In genomic region chr11:93817966-93818738, GRCm38 (mm10) we compare ENCODE assay signal across 10 mouse cellular contexts.
DNase-seq lines count a peak whose midpoint lies in the region; ATAC-seq lines count a peak whose summit lies in the region.
"Had no signal": no experiment of that assay in that cellular context is flagged by ENCODE, and none has a peak within 500 bp of the region (broad histone marks: within the 10 kb centered on the region; RNA-seq: fewer than 3 reads in every experiment).

No protein-coding gene starts in this region.

- no peak for ATAC-seq in limb, embryonic 15.5 days (ENCODE audit: insufficient number of reproducible peaks, low FRiP score, low TSS enrichment, low read depth)

- 57% methylated on average over 15 of the region's 15 CpGs for WGBS in embryonic facial prominence, embryonic 10.5 days
- 11% methylated on average over 15 of the region's 15 CpGs for WGBS in limb, embryonic 15.5 days

- no peaks in the 10 kb centered on the region for H3K36me3 ChIP-seq in embryonic facial prominence, embryonic 10.5 days (replicated peaks)
- H3K36me3 ChIP-seq in limb, embryonic 15.5 days, result no peaks in the 10 kb centered on the region
- H3K36me3 ChIP-seq: kidney, embryonic 15.5 days had no signal

- DNase-seq in adrenal gland, postnatal 14 days, result peak; percentile 10
- DNase-seq in adrenal gland, postnatal 4 days (ENCODE audit: low spot score in 2 of 2), result no peak
- peak; percentile 74 for DNase-seq in left cerebral cortex, postnatal 4 days
- no peak for DNase-seq in left cerebral cortex, postnatal 36 days (ENCODE audit: low spot score in 2 of 2)
- peak; percentile 36 for DNase-seq in embryonic facial prominence, embryonic 10.5 days (ENCODE audit: low spot score)
- DNase-seq in ovary, postnatal 10 days (ENCODE audit: low spot score), result no peak
- DNase-seq in B cell, adult 2 months, result no peak
- DNase-seq: heart, adult 2 months had no signal

- no peaks in the 10 kb centered on the region for H3K27me3 ChIP-seq in embryonic facial prominence, embryonic 10.5 days (replicated peaks; ENCODE audit: low read depth, poor library complexity, severe bottlenecking)
- H3K27me3 ChIP-seq in limb, embryonic 15.5 days, result peaks cover 3% of the 10 kb centered on the region; the same call in 1 of the 2 replicates
- H3K27me3 ChIP-seq: kidney, embryonic 15.5 days had no signal

- H3K4me1 ChIP-seq in embryonic facial prominence, embryonic 10.5 days, result peaks cover 17% of the 10 kb centered on the region
- peaks cover 12% of the 10 kb centered on the region for H3K4me1 ChIP-seq in limb, embryonic 15.5 days

- H3K4me2 ChIP-seq in limb, embryonic 15.5 days, result 0 out of 2 replicates have a peak overlapping the region, but pooled peaks have one; percentile 14
- H3K4me2 ChIP-seq: kidney, embryonic 15.5 days had no signal

- H3K4me3 ChIP-seq in embryonic facial prominence, embryonic 10.5 days, result no peak overlapping the region
- no peak overlapping the region for H3K4me3 ChIP-seq in limb, embryonic 15.5 days
- H3K4me3 ChIP-seq: heart, adult 2 months; kidney, embryonic 15.5 days had no signal

- intact Hi-C loops in left cerebral cortex, postnatal 4 days (cut with DNase I), result loop anchor here (10.0 kb wide), 1 partner anchor 673 kb away; no protein-coding TSS in a partner anchor
- intact Hi-C loops in left cerebral cortex, postnatal 36 days (cut with DNase I), result no loop called here

- no peak overlapping the region for H3K9ac ChIP-seq in limb, embryonic 15.5 days
- H3K9ac ChIP-seq: kidney, embryonic 15.5 days had no signal

- no peak overlapping the region for H3K27ac ChIP-seq in embryonic facial prominence, embryonic 10.5 days (replicated peaks)
- no peak overlapping the region for H3K27ac ChIP-seq in limb, embryonic 15.5 days
- H3K27ac ChIP-seq: heart, adult 2 months; kidney, embryonic 15.5 days had no signal

- H3K9me3 ChIP-seq in embryonic facial prominence, embryonic 10.5 days, result no peaks in the 10 kb centered on the region
- no peaks in the 10 kb centered on the region for H3K9me3 ChIP-seq in limb, embryonic 15.5 days
- H3K9me3 ChIP-seq: kidney, embryonic 15.5 days had no signal

Comparison
In these comparisons a context has a peak if more than half of its experiments do, and no peak if none do; other contexts are left out.
1. DNase-seq: peak in adrenal gland, postnatal 14 days (single experiment), left cerebral cortex, postnatal 4 days (single experiment) and embryonic facial prominence, embryonic 10.5 days (single experiment); none in adrenal gland, postnatal 4 days (0 of 2), left cerebral cortex, postnatal 36 days (0 of 2), ovary, postnatal 10 days (single experiment) and B cell, adult 2 months (0 of 2).